8 mouse cellular contexts compared by ENCODE assay signal in genomic region chr2:118510447-118511310, GRCm38 (mm10). TPM values are rescaled to one million over a fixed set of nuclear protein-coding genes. Genes with fewer than 3 reads are reported as not detected.
A peak's percentile ranks its signal among the peaks of the same experiment; 100 is the strongest.
DNase-seq lines count a peak whose midpoint lies in the region; ATAC-seq and TF ChIP-seq lines count a peak whose summit lies in the region.

No protein-coding gene starts in this region.

- 37% methylated on average over 29 of the region's 29 CpGs for WGBS in cerebellum, adult 2 months
- 68% methylated on average over 28 of the region's 29 CpGs for WGBS in liver, postnatal 0 days (ENCODE audit: insufficient replicate concordance)

- H3K4me1 ChIP-seq in cerebellum, adult 2 months (ENCODE audit: control insufficient read depth, insufficient read depth, low read length) = no peaks in the 10 kb centered on the region
- H3K4me1 ChIP-seq in liver, postnatal 0 days (ENCODE audit: insufficient read depth) = 0 out of 2 replicates have a peak, but pooled peaks cover 3% of the 10 kb centered on the region

- TF ChIP-seq CTCF in cerebellum, adult 2 months (IDR thresholded peaks at IDR 0.05; ENCODE audit: borderline replicate concordance, insufficient read depth, low read depth, low read length) = no peak
- no peak for TF ChIP-seq CTCF in liver, postnatal 0 days (IDR thresholded peaks at IDR 0.05; ENCODE audit: low read depth)

- no peaks in the 10 kb centered on the region for H3K36me3 ChIP-seq in liver, postnatal 0 days (replicated peaks; ENCODE audit: insufficient read depth, low read length)

- ATAC-seq in liver, postnatal 0 days = peak; percentile 91
- no peak for ATAC-seq in inflammation-experienced regulatory T-cells, adult 6 months

- H3K9me3 ChIP-seq in liver, postnatal 0 days (ENCODE audit: low read length) = no peaks in the 10 kb centered on the region

- no peak overlapping the region for H3K27ac ChIP-seq in cerebellum, adult 2 months (ENCODE audit: insufficient read depth, low read length)
- no peak overlapping the region for H3K27ac ChIP-seq in liver, postnatal 0 days (ENCODE audit: low read depth)

- DNase-seq in 3134 (ENCODE audit: extremely low read depth, insufficient read length, low spot score) = peak; percentile 92
- peak; percentile 74 to 79 for DNase-seq in cerebellum, adult 2 months
- peak; percentile 64 for DNase-seq in forelimb bud, embryonic 11.5 days (ENCODE audit: low read depth, low spot score)
- DNase-seq in heart, postnatal 14 days = peak; percentile 89 to 92
- peak; percentile 95 to 97 for DNase-seq in kidney, postnatal 4 days
- peak; percentile 82 for DNase-seq in liver, postnatal 0 days
- DNase-seq in ovary, adult 18-20 months (ENCODE audit: low spot score) = peak; percentile 95

- no peak overlapping the region for H3K9ac ChIP-seq in liver, postnatal 0 days (replicated peaks)

- no peak for TF ChIP-seq POLR2A in cerebellum, adult 2 months (IDR thresholded peaks at IDR 0.05; ENCODE audit: borderline replicate concordance, insufficient read depth, low read length)

- H3K4me2 ChIP-seq in liver, postnatal 0 days (ENCODE audit: low read depth, low read length) = no peak overlapping the region

- TF ChIP-seq EP300 in liver, postnatal 0 days (IDR thresholded peaks at IDR 0.05; ENCODE audit: low read depth) = no peak

- H3K4me3 ChIP-seq in cerebellum, adult 2 months (replicated peaks; ENCODE audit: insufficient read depth, low read depth, low read length) = no peak overlapping the region
- no peak overlapping the region for H3K4me3 ChIP-seq in liver, postnatal 0 days (ENCODE audit: low read depth, low read length)

- no peaks in the 10 kb centered on the region for H3K27me3 ChIP-seq in cerebellum, adult 2 months (ENCODE audit: control insufficient read depth, insufficient read depth, low read length)
- H3K27me3 ChIP-seq in liver, postnatal 0 days (ENCODE audit: insufficient read depth, low read length) = no peaks in the 10 kb centered on the region

- intact Hi-C loops in heart, postnatal 14 days (cut with DNase I) = loop anchor here (5.0 kb wide), 1 partner anchor 37 kb away; the partner anchor contains the start of gene Bmf

RNA-seq across cellular contexts. Expression of gene Srp14, which starts 31.2 kb away (rescaled TPM):
- 219 and 221 TPM in 2 replicates for polyA plus RNA-seq in cerebellum, adult 2 months (2012; rRNA removed)
- total RNA-seq in heart, postnatal 14 days (2021) = 100 to 1,000 TPM; 113 to 115 TPM
- polyA plus RNA-seq in liver, postnatal 0 days (2015; fragmentation: Nextera tagmentation; extraction: Ambion mirVana) = 101 and 107 TPM in 2 replicates
- 100 to 1,000 TPM; 288 to 331 (median 298) TPM for polyA plus RNA-seq in inflammation-experienced regulatory T-cells, adult 6 months (2017; shearing (Covaris generic))

RNA-seq across cellular contexts. Expression of gene Bmf, which starts 38.8 kb away (rescaled TPM):
- polyA plus RNA-seq in cerebellum, adult 2 months (2012; rRNA removed) = 8.6 and 9.2 TPM in 2 replicates
- total RNA-seq in heart, postnatal 14 days (2021) = 10 to 100 TPM; 18.6 to 21.7 TPM
- 1.3 TPM in 2 replicates for polyA plus RNA-seq in liver, postnatal 0 days (2015; fragmentation: Nextera tagmentation; extraction: Ambion mirVana)
- 1 to 10 TPM in 2 of 3 experiments, under 1 TPM in 1; 0.81 to 2.8 (median 1.7) TPM for polyA plus RNA-seq in inflammation-experienced regulatory T-cells, adult 6 months (2017; shearing (Covaris generic))
